Mouse (Mus musculus) MEL (cell line): ENCODE measurements around the gene Slain1.

Experiments used
- CTCF ChIP-seq, 3 experiments: IDR thresholded peaks in 2 of 3; conservative IDR thresholded peaks in 1 of 3; 2 replicates each; pipeline ENCODE4 v1.5.1; 2011 to 2012; ENCODE audit warnings: low read length in 3 of 3, low read depth in 2 of 3, mild to moderate bottlenecking in 2 of 3, improper control_type of control experiment in 1 of 3, inconsistent platforms in 1 of 3, mixed read lengths in 1 of 3, moderate library complexity in 1 of 3; ENCODE audit not compliant: control insufficient read depth in 1 of 3, insufficient read depth in 1 of 3, poor library complexity in 1 of 3, severe bottlenecking in 1 of 3
- EP300 ChIP-seq, 2 experiments: IDR thresholded peaks; 2 replicates each; pipeline ENCODE4 v1.6.1; 2011; ENCODE audit warnings: improper control_type of control experiment in 2 of 2, low read length in 2 of 2, low read depth in 1 of 2, mild to moderate bottlenecking in 1 of 2
- MAX ChIP-seq: IDR thresholded peaks from 2 replicates; pipeline ENCODE4 v1.6.1; 2011; ENCODE audit warnings: low read length, improper control_type of control experiment
- NELFE ChIP-seq: IDR thresholded peaks from 2 replicates; pipeline ENCODE4 v1.6.1; 2011; ENCODE audit warnings: low read depth, low read length, improper control_type of control experiment
- POLR2A ChIP-seq, 2 experiments: IDR thresholded peaks; 2 replicates each; pipeline ENCODE4 v1.6.1; 2011 to 2012; ENCODE audit warnings: low read length in 2 of 2, mild to moderate bottlenecking in 2 of 2, control low read depth in 1 of 2, improper control_type of control experiment in 1 of 2, low read depth in 1 of 2, moderate library complexity in 1 of 2; ENCODE audit not compliant: control insufficient read depth in 1 of 2, insufficient read depth in 1 of 2, poor library complexity in 1 of 2
- RCOR1 ChIP-seq: IDR thresholded peaks from 2 replicates; pipeline ENCODE4 v1.6.1; 2012; ENCODE audit warnings: low read depth, mild to moderate bottlenecking, inconsistent platforms, low read length, improper control_type of control experiment
- SIN3A ChIP-seq: IDR thresholded peaks from 2 replicates; pipeline ENCODE4 v1.6.1; 2012; ENCODE audit warnings: low read length, improper control_type of control experiment, inconsistent platforms
- TAL1 ChIP-seq: IDR thresholded peaks from 2 replicates; pipeline ENCODE4 v1.6.1; 2012; ENCODE audit warnings: mild to moderate bottlenecking, inconsistent platforms, low read length, moderate library complexity, mixed read lengths
- TBP ChIP-seq: IDR thresholded peaks from 2 replicates; pipeline ENCODE4 v1.8.0; 2011; ENCODE audit warnings: low read depth, low read length, improper control_type of control experiment

DNA sequence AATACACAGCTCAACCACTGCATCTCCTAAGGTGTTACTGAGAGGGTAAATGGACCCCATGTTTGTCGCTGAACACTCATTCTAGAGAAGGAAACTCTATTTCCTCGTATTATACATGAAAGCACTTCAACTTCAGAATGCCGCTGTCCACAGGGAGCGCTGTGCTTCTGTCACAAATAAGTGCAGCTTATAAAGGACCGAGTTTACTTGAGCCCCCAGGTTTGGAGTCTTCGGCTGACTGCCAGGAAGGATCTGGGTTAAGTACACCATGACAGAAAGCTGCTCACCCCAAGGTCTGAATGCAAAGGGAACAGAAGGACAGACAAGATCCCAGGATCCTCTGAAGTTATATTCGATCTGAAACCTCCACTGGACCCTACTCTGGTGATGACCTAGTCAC is 91.2 kb downstream of the Slain1 start:
- no peak for TF ChIP-seq POLR2A (IDR thresholded peaks at IDR 0.05; ENCODE audit: control insufficient read depth in 1 of 2, insufficient read depth in 1 of 2, low read depth in 1 of 2, low read length in 2 of 2, poor library complexity in 1 of 2)
- no peak for TF ChIP-seq TBP
- TF ChIP-seq CTCF (IDR thresholded peaks at IDR 0.05 in 2 of 3, conservative IDR thresholded peaks at IDR 0.05 in 1 of 3; ENCODE audit: control insufficient read depth in 1 of 3, insufficient read depth in 1 of 3, low read depth in 2 of 3, low read length in 3 of 3, poor library complexity in 1 of 3, severe bottlenecking in 1 of 3): no peak
- TF ChIP-seq MAX: no peak
- no peak for TF ChIP-seq RCOR1
- no peak for TF ChIP-seq EP300 (IDR thresholded peaks at IDR 0.05; ENCODE audit: low read depth in 1 of 2, low read length in 2 of 2)
- TF ChIP-seq TAL1: no peak
- TF ChIP-seq NELFE: no peak
- no peak for TF ChIP-seq SIN3A
